In the genomic region with DNA sequence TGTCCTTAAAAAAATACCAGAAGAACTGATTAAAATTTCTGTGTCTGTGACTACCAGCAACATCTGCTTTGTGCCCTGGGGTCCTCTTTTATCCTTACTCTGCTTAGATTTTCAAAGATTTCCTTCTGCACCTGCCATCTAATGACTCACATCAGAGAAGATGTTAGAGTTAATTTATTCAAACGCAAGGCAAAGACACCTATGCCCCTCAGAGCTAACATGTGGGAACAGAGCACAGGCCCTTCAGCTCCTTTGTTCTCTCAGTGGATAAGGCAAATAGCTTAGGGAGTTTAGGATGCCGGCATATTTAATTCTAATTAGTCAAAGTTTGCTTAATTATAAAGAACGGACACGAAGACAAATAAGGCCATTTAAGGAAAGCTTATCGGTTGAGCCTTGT, we compare ENCODE assay signal across 29 mouse cellular contexts.
DNase-seq lines count a peak whose midpoint lies in the region; ATAC-seq and TF ChIP-seq lines count a peak whose summit lies in the region.
"Had no signal": no experiment of that assay in that cellular context is flagged by ENCODE, and none has a peak within 500 bp of the region (broad histone marks: within the 10 kb centered on the region; RNA-seq: fewer than 3 reads in every experiment).

No protein-coding gene starts in this region.

- no peak overlapping the region for H3K4me2 ChIP-seq in midbrain, embryonic 12.5 days (replicated peaks)
- H3K4me2 ChIP-seq in midbrain, embryonic 14.5 days (ENCODE audit: low read length), result no peak overlapping the region
- no peak overlapping the region for H3K4me2 ChIP-seq in midbrain, embryonic 16.5 days (ENCODE audit: low read length)
- H3K4me2 ChIP-seq in midbrain, postnatal 0 days (ENCODE audit: low read depth, low read length, poor library complexity, severe bottlenecking), result no peak overlapping the region
- H3K4me2 ChIP-seq: embryonic facial prominence, embryonic 13.5 days; embryonic facial prominence, embryonic 15.5 days; forebrain, embryonic 12.5 days had no signal

- no peaks in the 10 kb centered on the region for H3K4me1 ChIP-seq in midbrain, embryonic 12.5 days
- no peaks in the 10 kb centered on the region for H3K4me1 ChIP-seq in midbrain, embryonic 10.5 days
- no peaks in the 10 kb centered on the region for H3K4me1 ChIP-seq in midbrain, embryonic 14.5 days (ENCODE audit: control insufficient read depth, insufficient read depth, low read length)
- no peaks in the 10 kb centered on the region for H3K4me1 ChIP-seq in midbrain, embryonic 16.5 days (ENCODE audit: control insufficient read depth, insufficient read depth, low read length)
- H3K4me1 ChIP-seq in midbrain, postnatal 0 days (ENCODE audit: insufficient read depth, low read length), result no peaks in the 10 kb centered on the region
- H3K4me1 ChIP-seq: embryonic facial prominence, embryonic 13.5 days; embryonic facial prominence, embryonic 15.5 days; forebrain, embryonic 10.5 days had no signal

- H3K27me3 ChIP-seq in midbrain, embryonic 12.5 days, result no peaks in the 10 kb centered on the region
- no peaks in the 10 kb centered on the region for H3K27me3 ChIP-seq in midbrain, embryonic 10.5 days (ENCODE audit: low read depth, poor library complexity, severe bottlenecking)
- no peaks in the 10 kb centered on the region for H3K27me3 ChIP-seq in midbrain, embryonic 14.5 days (ENCODE audit: control insufficient read depth, insufficient read depth, low read length)
- no peaks in the 10 kb centered on the region for H3K27me3 ChIP-seq in midbrain, embryonic 16.5 days (ENCODE audit: control insufficient read depth, insufficient read depth, low read depth, low read length)
- H3K27me3 ChIP-seq in midbrain, postnatal 0 days (ENCODE audit: insufficient read depth, low read length), result no peaks in the 10 kb centered on the region
- H3K27me3 ChIP-seq: CH12.LX; embryonic facial prominence, embryonic 13.5 days; embryonic facial prominence, embryonic 15.5 days; forebrain, embryonic 12.5 days; Patski had no signal

- no peak overlapping the region for H3K4me3 ChIP-seq in midbrain, embryonic 12.5 days
- H3K4me3 ChIP-seq in midbrain, embryonic 10.5 days, result no peak overlapping the region
- no peak overlapping the region for H3K4me3 ChIP-seq in midbrain, embryonic 14.5 days (replicated peaks; ENCODE audit: low read depth, low read length)
- H3K4me3 ChIP-seq in midbrain, embryonic 16.5 days (ENCODE audit: low read depth, low read length), result no peak overlapping the region
- no peak overlapping the region for H3K4me3 ChIP-seq in midbrain, postnatal 0 days (ENCODE audit: low read depth, low read length)
- H3K4me3 ChIP-seq: embryonic facial prominence, embryonic 13.5 days; embryonic facial prominence, embryonic 15.5 days; erythroblast, embryonic 14.5 days; forebrain, embryonic 10.5 days; forebrain, embryonic 12.5 days had no signal

- 0 out of 2 replicates have a peak, but pooled peaks have one; percentile 63 for ATAC-seq in midbrain, embryonic 12.5 days (ENCODE audit: low FRiP score, low read depth)
- no peak for ATAC-seq in midbrain, embryonic 14.5 days (ENCODE audit: low FRiP score, low TSS enrichment)
- ATAC-seq in midbrain, embryonic 16.5 days, result no peak
- ATAC-seq in midbrain, postnatal 0 days (ENCODE audit: low FRiP score), result no peak
- ATAC-seq: activated CD4-positive, CD25-positive, alpha-beta regulatory T cell, adult 4 months; CD4-positive, CD25-positive, alpha-beta regulatory T cell, adult 4 months; forebrain, embryonic 14.5 days; forebrain, embryonic 16.5 days; Patski had no signal

- no peak overlapping the region for H3K27ac ChIP-seq in midbrain, embryonic 12.5 days (replicated peaks)
- H3K27ac ChIP-seq in midbrain, embryonic 10.5 days (replicated peaks), result no peak overlapping the region
- no peak overlapping the region for H3K27ac ChIP-seq in midbrain, embryonic 14.5 days (replicated peaks; ENCODE audit: low read depth, low read length)
- no peak overlapping the region for H3K27ac ChIP-seq in midbrain, embryonic 16.5 days (ENCODE audit: low read length)
- no peak overlapping the region for H3K27ac ChIP-seq in midbrain, postnatal 0 days (ENCODE audit: low read depth, low read length)
- H3K27ac ChIP-seq: embryonic facial prominence, embryonic 13.5 days; embryonic facial prominence, embryonic 15.5 days; forebrain, embryonic 10.5 days; forebrain, embryonic 12.5 days had no signal

- no peak for DNase-seq in midbrain, embryonic 10.5 days (ENCODE audit: low spot score)
- DNase-seq in midbrain, embryonic 14.5 days, result peak; percentile 40
- peak; percentile 3 for DNase-seq in midbrain, postnatal 0 days (ENCODE audit: low spot score)
- no peak for DNase-seq in urinary bladder, postnatal 36 days (ENCODE audit: low spot score in 2 of 2)
- DNase-seq: adrenal gland, adult 8-10 months; adrenal gland, postnatal 14 days; adrenal gland, postnatal 36 days; B cell, adult 2 months; cerebellum, adult 11 months; cerebellum, adult 18-20 months; cerebellum, adult 8-10 months; cerebellum, adult 9-11 months; cerebellum, postnatal 14 days; cerebellum, postnatal 36 days; embryo, embryonic 11 days had no signal

- WGBS in midbrain, embryonic 12.5 days, result 65% methylated on average over 5 of the region's 5 CpGs
- WGBS in midbrain, embryonic 10.5 days, result 71% methylated on average over 5 of the region's 5 CpGs
- 52% methylated on average over 5 of the region's 5 CpGs for WGBS in midbrain, embryonic 14.5 days
- 60% methylated on average over 5 of the region's 5 CpGs for WGBS in midbrain, embryonic 16.5 days
- 48% methylated on average over 5 of the region's 5 CpGs for WGBS in midbrain, postnatal 0 days

- H3K9ac ChIP-seq in midbrain, embryonic 12.5 days (replicated peaks), result no peak overlapping the region
- H3K9ac ChIP-seq in midbrain, embryonic 14.5 days (replicated peaks; ENCODE audit: low read length), result no peak overlapping the region
- H3K9ac ChIP-seq in midbrain, embryonic 16.5 days (ENCODE audit: low read depth, low read length), result no peak overlapping the region
- H3K9ac ChIP-seq in midbrain, postnatal 0 days (replicated peaks; ENCODE audit: low read length, poor library complexity, severe bottlenecking), result no peak overlapping the region
- H3K9ac ChIP-seq: embryonic facial prominence, embryonic 13.5 days; embryonic facial prominence, embryonic 15.5 days; forebrain, embryonic 12.5 days had no signal

- H3K36me3 ChIP-seq in midbrain, embryonic 12.5 days, result no peaks in the 10 kb centered on the region
- no peaks in the 10 kb centered on the region for H3K36me3 ChIP-seq in midbrain, embryonic 10.5 days
- H3K36me3 ChIP-seq in midbrain, embryonic 14.5 days (ENCODE audit: control insufficient read depth, insufficient read depth, low read length), result no peaks in the 10 kb centered on the region
- no peaks in the 10 kb centered on the region for H3K36me3 ChIP-seq in midbrain, embryonic 16.5 days (ENCODE audit: control insufficient read depth, insufficient read depth, low read length)
- no peaks in the 10 kb centered on the region for H3K36me3 ChIP-seq in midbrain, postnatal 0 days (ENCODE audit: insufficient read depth, low read length)
- H3K36me3 ChIP-seq: embryonic facial prominence, embryonic 13.5 days; embryonic facial prominence, embryonic 15.5 days; forebrain, embryonic 10.5 days; forebrain, embryonic 12.5 days; G1E had no signal

- TF ChIP-seq CTCF in midbrain, postnatal 0 days (IDR thresholded peaks at IDR 0.05), result no peak

- H3K9me3 ChIP-seq in midbrain, embryonic 12.5 days, result no peaks in the 10 kb centered on the region
- H3K9me3 ChIP-seq in midbrain, embryonic 10.5 days (replicated peaks), result no peaks in the 10 kb centered on the region
- no peaks in the 10 kb centered on the region for H3K9me3 ChIP-seq in midbrain, embryonic 14.5 days (ENCODE audit: control insufficient read depth, low read length)
- H3K9me3 ChIP-seq in midbrain, embryonic 16.5 days (replicated peaks; ENCODE audit: control insufficient read depth, low read length, poor library complexity, severe bottlenecking), result no peaks in the 10 kb centered on the region
- no peaks in the 10 kb centered on the region for H3K9me3 ChIP-seq in midbrain, postnatal 0 days (ENCODE audit: low read length)
- H3K9me3 ChIP-seq: embryonic facial prominence, embryonic 13.5 days; embryonic facial prominence, embryonic 15.5 days; forebrain, embryonic 10.5 days; forebrain, embryonic 12.5 days; G1E had no signal

Comparison
In these comparisons a context has a peak if more than half of its experiments do, and no peak if none do; other contexts are left out.
1. DNase-seq: peak in midbrain, embryonic 14.5 days (single experiment) and midbrain, postnatal 0 days (single experiment); none in midbrain, embryonic 10.5 days (single experiment) and urinary bladder, postnatal 36 days (0 of 2).